Mouse (Mus musculus): ENCODE data around the gene Ccdc162. TPM values are rescaled to one million over a fixed set of nuclear protein-coding genes. Genes with fewer than 3 reads are reported as not detected.
"Not testable (repeated sequence)": the region's sequence is repeated elsewhere in the genome, so short reads cannot be mapped to it uniquely, and the experiment has no call there.

Gene Ccdc162
- polyA plus RNA-seq, 1 experiment = 5.0 TPM

DNA sequence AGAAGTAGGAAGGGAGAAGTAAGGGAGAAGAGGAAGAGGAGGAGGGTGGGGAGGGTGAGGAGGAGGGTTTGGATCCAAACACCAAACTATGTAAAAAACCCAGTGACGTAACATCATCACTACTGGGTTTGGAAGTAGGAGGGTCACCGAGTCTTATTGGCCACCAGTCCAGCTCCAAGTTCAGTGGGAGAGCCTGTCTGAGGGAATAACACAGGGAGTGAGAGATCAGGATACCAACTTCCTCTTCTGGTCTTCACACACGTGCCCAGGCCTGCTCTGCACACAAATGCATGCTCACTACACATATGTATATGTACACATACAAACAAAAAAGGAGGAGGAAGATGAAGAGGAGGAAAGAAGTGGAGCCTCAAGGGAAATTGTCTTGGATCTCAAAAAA, 42.1 kb downstream of the Ccdc162 start:
- H3K36me3 ChIP-seq (ENCODE audit: control insufficient read depth, insufficient read depth) = no peaks in the 10 kb centered on the region
- TF ChIP-seq MYOG (IDR thresholded peaks at IDR 0.05; ENCODE audit: control insufficient read depth in 1 of 3, insufficient read depth in 1 of 3, insufficient read length in 2 of 3, low read depth in 2 of 3) = no peak
- no peak for TF ChIP-seq E2F4 (IDR thresholded peaks at IDR 0.05; ENCODE audit: insufficient read depth)
- TF ChIP-seq POLR2AphosphoS2 (IDR thresholded peaks at IDR 0.05; ENCODE audit: insufficient read length, low read depth) = no peak
- no peak for TF ChIP-seq REST (IDR thresholded peaks at IDR 0.05; ENCODE audit: insufficient read depth, insufficient read length)
- TF ChIP-seq SRF (IDR thresholded peaks at IDR 0.05; ENCODE audit: control insufficient read depth, insufficient read length, low read depth) = no peak
- TF ChIP-seq MAX (IDR thresholded peaks at IDR 0.05; ENCODE audit: low read depth) = no peak
- no peaks in the 10 kb centered on the region for H3K79me2 ChIP-seq (ENCODE audit: control insufficient read depth, insufficient read depth)
- no peaks in the 10 kb centered on the region for H3K27me3 ChIP-seq (ENCODE audit: control insufficient read depth, insufficient read depth, insufficient read length)
- no peak overlapping the region for H3ac ChIP-seq (ENCODE audit: control insufficient read depth, insufficient read length)
- no peak overlapping the region for H3K4me2 ChIP-seq (ENCODE audit: low read depth)
- H3K4me3 ChIP-seq = no peak overlapping the region

DNA sequence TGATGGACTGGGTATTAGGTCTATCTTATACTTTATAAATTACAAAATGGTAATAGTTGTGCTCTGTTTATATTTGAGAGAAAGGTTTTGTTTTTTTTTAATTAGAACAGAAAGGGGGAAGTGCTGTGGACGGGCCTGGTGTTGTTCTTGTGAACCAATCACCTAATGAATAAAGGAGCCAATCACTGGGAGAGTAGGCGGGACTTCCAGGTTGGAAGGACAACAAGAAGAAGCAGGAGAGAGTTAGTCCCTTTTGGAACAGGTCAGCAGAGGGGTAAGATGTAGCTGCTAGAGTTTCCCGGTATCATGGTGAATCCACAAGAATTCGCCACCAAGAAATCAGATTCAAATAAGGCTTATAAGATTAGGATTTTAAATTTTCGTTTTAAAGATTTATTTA, 46.2 kb downstream of the Ccdc162 start:
- no peaks in the 10 kb centered on the region for H3K79me2 ChIP-seq (ENCODE audit: control insufficient read depth, insufficient read depth)
- no peak overlapping the region for H3K4me2 ChIP-seq (ENCODE audit: low read depth)
- no peak overlapping the region for H3K4me3 ChIP-seq
- no peaks in the 10 kb centered on the region for H3K36me3 ChIP-seq (ENCODE audit: control insufficient read depth, insufficient read depth)
- H3K27me3 ChIP-seq (ENCODE audit: control insufficient read depth, insufficient read depth, insufficient read length) = no peaks in the 10 kb centered on the region
- no peak for TF ChIP-seq E2F4 (IDR thresholded peaks at IDR 0.05; ENCODE audit: insufficient read depth)
- no peak for TF ChIP-seq MYOG (IDR thresholded peaks at IDR 0.05; ENCODE audit: control insufficient read depth in 1 of 3, insufficient read depth in 1 of 3, insufficient read length in 2 of 3, low read depth in 2 of 3)
- no peak for TF ChIP-seq POLR2A (IDR thresholded peaks at IDR 0.05; ENCODE audit: insufficient read length, low read depth)
- TF ChIP-seq TCF12 (IDR thresholded peaks at IDR 0.05; ENCODE audit: insufficient read depth, poor library complexity, severe bottlenecking) = no peak
- no peak for TF ChIP-seq CEBPB (IDR thresholded peaks at IDR 0.05; ENCODE audit: insufficient read depth, poor library complexity, severe bottlenecking)
- no peak for TF ChIP-seq TCF3 (IDR thresholded peaks at IDR 0.05; ENCODE audit: insufficient read length, low read depth)
- no peak for TF ChIP-seq MAX (IDR thresholded peaks at IDR 0.05; ENCODE audit: low read depth)
- no peak for TF ChIP-seq POLR2AphosphoS2 (IDR thresholded peaks at IDR 0.05; ENCODE audit: insufficient read length, low read depth)
- TF ChIP-seq USF1 (IDR thresholded peaks at IDR 0.05; ENCODE audit: low read depth) = no peak
- no peak for TF ChIP-seq MYOD1 (IDR thresholded peaks at IDR 0.05; ENCODE audit: control insufficient read depth in 1 of 3, insufficient read length in 2 of 3, low read depth in 2 of 3)
- no peak for TF ChIP-seq SRF (IDR thresholded peaks at IDR 0.05; ENCODE audit: control insufficient read depth, insufficient read length, low read depth)
- no peak for TF ChIP-seq REST (IDR thresholded peaks at IDR 0.05; ENCODE audit: insufficient read depth, insufficient read length)
- no peak overlapping the region for H3ac ChIP-seq (ENCODE audit: control insufficient read depth, insufficient read length)

- no peaks in the 10 kb centered on the region for H3K27me3 ChIP-seq (ENCODE audit: control insufficient read depth, insufficient read depth, insufficient read length)
- no peak overlapping the region for H3K4me2 ChIP-seq (ENCODE audit: low read depth)
- TF ChIP-seq MYOD1 (IDR thresholded peaks at IDR 0.05; ENCODE audit: control insufficient read depth in 1 of 3, insufficient read length in 2 of 3, low read depth in 2 of 3) (no peak), MAX (IDR thresholded peaks at IDR 0.05; ENCODE audit: low read depth) (no peak), POLR2A (IDR thresholded peaks at IDR 0.05; ENCODE audit: insufficient read length, low read depth) (no peak), SRF (IDR thresholded peaks at IDR 0.05; ENCODE audit: control insufficient read depth, insufficient read length, low read depth) (no peak), USF1 (IDR thresholded peaks at IDR 0.05; ENCODE audit: low read depth) (no peak), CEBPB (IDR thresholded peaks at IDR 0.05; ENCODE audit: insufficient read depth, poor library complexity, severe bottlenecking) (no peak), TCF12 (IDR thresholded peaks at IDR 0.05; ENCODE audit: insufficient read depth, poor library complexity, severe bottlenecking) (no peak), POLR2AphosphoS2 (IDR thresholded peaks at IDR 0.05; ENCODE audit: insufficient read length, low read depth) (no peak), E2F4 (IDR thresholded peaks at IDR 0.05; ENCODE audit: insufficient read depth) (no peak)
- H3K4me3 ChIP-seq = no peak overlapping the region
- H3K36me3 ChIP-seq (ENCODE audit: control insufficient read depth, insufficient read depth) = no peaks in the 10 kb centered on the region
- H3ac ChIP-seq (ENCODE audit: control insufficient read depth, insufficient read length) = no peak overlapping the region
- no peaks in the 10 kb centered on the region for H3K79me2 ChIP-seq (ENCODE audit: control insufficient read depth, insufficient read depth)
These were observed 50.9 kb downstream of the Ccdc162 start for GRCm38 (mm10) chr10:41665498-41665897.

- H3ac ChIP-seq (ENCODE audit: control insufficient read depth, insufficient read length); H3K4me3 ChIP-seq; H3K4me2 ChIP-seq (ENCODE audit: low read depth); H3K79me2 ChIP-seq (ENCODE audit: control insufficient read depth, insufficient read depth); H3K36me3 ChIP-seq (ENCODE audit: control insufficient read depth, insufficient read depth); H3K27me3 ChIP-seq (ENCODE audit: control insufficient read depth, insufficient read depth, insufficient read length): not testable (repeated sequence)
These were observed 56.8 kb downstream of the Ccdc162 start for GRCm38 (mm10) chr10:41659671-41660070.

- H3K36me3 ChIP-seq (ENCODE audit: control insufficient read depth, insufficient read depth); H3K79me2 ChIP-seq (ENCODE audit: control insufficient read depth, insufficient read depth); H3ac ChIP-seq (ENCODE audit: control insufficient read depth, insufficient read length); H3K4me3 ChIP-seq; H3K4me2 ChIP-seq (ENCODE audit: low read depth); H3K27me3 ChIP-seq (ENCODE audit: control insufficient read depth, insufficient read depth, insufficient read length): not testable (repeated sequence)
These were observed 60.8 kb downstream of the Ccdc162 start for GRCm38 (mm10) chr10:41655684-41656083.

- H3K4me2 ChIP-seq (ENCODE audit: low read depth) = peak overlapping the region; percentile 18
- H3K36me3 ChIP-seq (ENCODE audit: control insufficient read depth, insufficient read depth) = no peaks in the 10 kb centered on the region
- no peak overlapping the region for H3K4me3 ChIP-seq
- H3ac ChIP-seq (ENCODE audit: control insufficient read depth, insufficient read length) = no peak overlapping the region
- no peaks in the 10 kb centered on the region for H3K27me3 ChIP-seq (ENCODE audit: control insufficient read depth, insufficient read depth, insufficient read length)
- TF ChIP-seq MAX (IDR thresholded peaks at IDR 0.05; ENCODE audit: low read depth) (no peak), MYOG (IDR thresholded peaks at IDR 0.05; ENCODE audit: control insufficient read depth in 1 of 3, insufficient read depth in 1 of 3, insufficient read length in 2 of 3, low read depth in 2 of 3) (no peak), TCF12 (IDR thresholded peaks at IDR 0.05; ENCODE audit: insufficient read depth, poor library complexity, severe bottlenecking) (no peak)
- no peaks in the 10 kb centered on the region for H3K79me2 ChIP-seq (ENCODE audit: control insufficient read depth, insufficient read depth)
These were observed 63.4 kb downstream of the Ccdc162 start for GRCm38 (mm10) chr10:41652988-41653387.
